Mouse (Mus musculus): ENCODE data around the gene Oscp1.

DNA sequence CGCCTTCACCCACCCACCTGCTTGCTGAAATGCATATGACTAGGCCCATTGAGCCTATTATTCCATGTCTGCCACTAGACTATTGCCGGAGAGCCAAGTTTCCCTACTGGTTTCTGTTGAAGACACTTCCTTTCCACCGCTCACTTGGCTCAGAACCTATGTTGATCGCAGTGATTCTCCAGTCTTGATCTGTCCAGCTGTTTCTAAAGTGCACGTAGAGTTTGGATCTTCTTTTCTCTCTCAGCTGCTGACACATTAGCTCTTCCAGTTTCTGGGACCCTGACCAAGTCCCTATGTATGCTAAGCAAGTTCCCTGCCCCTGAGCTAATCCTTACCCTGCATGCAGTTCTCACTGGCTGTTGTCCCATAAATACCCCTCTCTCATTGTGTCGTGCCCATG is 19.5 kb downstream of the Oscp1 start:
- TF ChIP-seq CTCF (IDR thresholded peaks at IDR 0.05; ENCODE audit: extremely low read depth, insufficient read depth, insufficient read length, insufficient replicate concordance), result no peak
- no peak for TF ChIP-seq POLR2A (IDR thresholded peaks at IDR 0.05; ENCODE audit: low read depth, low read length)
